Mouse (Mus musculus): ENCODE measurements at regions not wholly inside any gene's neighbourhood (a gene's known extent, or its start where the extent isn't known, plus 50 kb on each side); places are given as distances from the start of the nearest gene placed in this dataset.

- no peak overlapping the region for H3K27ac ChIP-seq (replicated peaks; ENCODE audit: low read depth, low read length)
- WGBS: 85% methylated on average over 3 of the region's 3 CpGs
- no peak for DNase-seq (ENCODE audit: low spot score)
Measured at GRCm38 (mm10) chr2:117930895-117931537, 180.7 kb upstream of the Thbs1 start.

GRCm38 (mm10) chr2:117936590-117936989 is 175.1 kb upstream of the Thbs1 start:
- 63% methylated on average over 6 of the region's 6 CpGs for WGBS
- Histone ChIP-seq H3K27me3 (ENCODE audit: control insufficient read depth, insufficient read depth, low read length) (no peaks in the 10 kb centered on the region), H3K9me3 (ENCODE audit: control insufficient read depth, low read length) (no peaks in the 10 kb centered on the region), H3K4me2 (replicated peaks; ENCODE audit: low read depth, low read length, severe bottlenecking) (no peak overlapping the region), H3K4me3 (replicated peaks; ENCODE audit: low read length) (no peak overlapping the region), H3K4me1 (ENCODE audit: control insufficient read depth, insufficient read depth, low read length) (peaks cover 17% of the 10 kb centered on the region), H3K9ac (ENCODE audit: low read depth, low read length, severe bottlenecking) (no peak overlapping the region), H3K27ac (replicated peaks; ENCODE audit: low read depth, low read length) (no peak overlapping the region), H3K36me3 (ENCODE audit: control insufficient read depth, insufficient read depth, low read length) (no peaks in the 10 kb centered on the region)
- DNase-seq (ENCODE audit: low spot score) (no peak), ATAC-seq (ENCODE audit: low FRiP score, low read depth) (no peak)
- TF ChIP-seq POLR2A (IDR thresholded peaks at IDR 0.05; ENCODE audit: borderline replicate concordance, extremely low read depth, insufficient read depth, insufficient read length): no peak

More at GRCm38 (mm10) chr2:117930895-117931537, 180.7 kb upstream of the Thbs1 start:
- Histone ChIP-seq H3K9me3 (ENCODE audit: control insufficient read depth, low read length) (no peaks in the 10 kb centered on the region), H3K36me3 (ENCODE audit: control insufficient read depth, insufficient read depth, low read length) (no peaks in the 10 kb centered on the region), H3K9ac (ENCODE audit: low read depth, low read length, severe bottlenecking) (no peak overlapping the region), H3K4me1 (ENCODE audit: control insufficient read depth, insufficient read depth, low read length) (peaks cover 8% of the 10 kb centered on the region; the same call in 1 of the 2 replicates), H3K4me2 (replicated peaks; ENCODE audit: low read depth, low read length, severe bottlenecking) (no peak overlapping the region), H3K4me3 (replicated peaks; ENCODE audit: low read length) (no peak overlapping the region), H3K27me3 (ENCODE audit: control insufficient read depth, insufficient read depth, low read length) (no peaks in the 10 kb centered on the region)
- TF ChIP-seq POLR2A (IDR thresholded peaks at IDR 0.05; ENCODE audit: borderline replicate concordance, extremely low read depth, insufficient read depth, insufficient read length): no peak
- ATAC-seq (ENCODE audit: low FRiP score, low read depth): no peak

- peak; percentile 65 for DNase-seq (ENCODE audit: low spot score)
- Histone ChIP-seq H3K4me2 (replicated peaks; ENCODE audit: low read depth, low read length, severe bottlenecking) (no peak overlapping the region), H3K4me3 (replicated peaks; ENCODE audit: low read length) (no peak overlapping the region), H3K9me3 (ENCODE audit: control insufficient read depth, low read length) (no peaks in the 10 kb centered on the region), H3K9ac (ENCODE audit: low read depth, low read length, severe bottlenecking) (no peak overlapping the region), H3K36me3 (ENCODE audit: control insufficient read depth, insufficient read depth, low read length) (no peaks in the 10 kb centered on the region), H3K27me3 (ENCODE audit: control insufficient read depth, insufficient read depth, low read length) (no peaks in the 10 kb centered on the region), H3K27ac (replicated peaks; ENCODE audit: low read depth, low read length) (peak overlapping the region; percentile 70), H3K4me1 (ENCODE audit: control insufficient read depth, insufficient read depth, low read length) (peaks cover 23% of the 10 kb centered on the region)
- no peak for TF ChIP-seq POLR2A (IDR thresholded peaks at IDR 0.05; ENCODE audit: borderline replicate concordance, extremely low read depth, insufficient read depth, insufficient read length)
- 43% methylated on average over 12 of the region's 12 CpGs for WGBS
- ATAC-seq (ENCODE audit: low FRiP score, low read depth): peak; percentile 45; the same call in 1 of the 2 replicates
Measured at GRCm38 (mm10) chr2:117938283-117939049, 173.2 kb upstream of the Thbs1 start.

- 31% methylated on average over 6 of the region's 6 CpGs for WGBS
- no peak overlapping the region for H3K4me3 ChIP-seq (replicated peaks; ENCODE audit: low read length)
- ATAC-seq (ENCODE audit: low FRiP score, low read depth): no peak
- no peak overlapping the region; the same call in 1 of the 2 replicates for H3K4me2 ChIP-seq (replicated peaks; ENCODE audit: low read depth, low read length, severe bottlenecking)
- no peak overlapping the region for H3K9ac ChIP-seq (ENCODE audit: low read depth, low read length, severe bottlenecking)
- TF ChIP-seq POLR2A (IDR thresholded peaks at IDR 0.05; ENCODE audit: borderline replicate concordance, extremely low read depth, insufficient read depth, insufficient read length): no peak
- H3K27me3 ChIP-seq (ENCODE audit: control insufficient read depth, insufficient read depth, low read length): no peaks in the 10 kb centered on the region
- H3K36me3 ChIP-seq (ENCODE audit: control insufficient read depth, insufficient read depth, low read length): no peaks in the 10 kb centered on the region
- peaks cover 19% of the 10 kb centered on the region for H3K4me1 ChIP-seq (ENCODE audit: control insufficient read depth, insufficient read depth, low read length)
- no peak overlapping the region for H3K27ac ChIP-seq (replicated peaks; ENCODE audit: low read depth, low read length)
- no peak for DNase-seq (ENCODE audit: low spot score)
- H3K9me3 ChIP-seq (ENCODE audit: control insufficient read depth, low read length): no peaks in the 10 kb centered on the region
Measured at GRCm38 (mm10) chr2:117941517-117942096, 170.1 kb upstream of the Thbs1 start.

GRCm38 (mm10) chr2:117943666-117944065 is 168.0 kb upstream of the Thbs1 start:
- ATAC-seq (ENCODE audit: low FRiP score, low read depth) (no peak), DNase-seq (ENCODE audit: low spot score) (no peak)
- Histone ChIP-seq H3K4me2 (replicated peaks; ENCODE audit: low read depth, low read length, severe bottlenecking) (no peak overlapping the region), H3K9me3 (ENCODE audit: control insufficient read depth, low read length) (no peaks in the 10 kb centered on the region), H3K4me1 (ENCODE audit: control insufficient read depth, insufficient read depth, low read length) (peaks cover 11% of the 10 kb centered on the region), H3K9ac (ENCODE audit: low read depth, low read length, severe bottlenecking) (no peak overlapping the region), H3K27me3 (ENCODE audit: control insufficient read depth, insufficient read depth, low read length) (no peaks in the 10 kb centered on the region), H3K27ac (replicated peaks; ENCODE audit: low read depth, low read length) (no peak overlapping the region), H3K4me3 (replicated peaks; ENCODE audit: low read length) (no peak overlapping the region), H3K36me3 (ENCODE audit: control insufficient read depth, insufficient read depth, low read length) (no peaks in the 10 kb centered on the region)
- TF ChIP-seq POLR2A (IDR thresholded peaks at IDR 0.05; ENCODE audit: borderline replicate concordance, extremely low read depth, insufficient read depth, insufficient read length): no peak
- 43% methylated on average over 5 of the region's 5 CpGs for WGBS
